Mouse (Mus musculus): ENCODE measurements around the gene Lce3d.

GRCm38 (mm10) chr3:92932679-92933078, 24.5 kb upstream of the Lce3d start, which contains the start of gene Lce3b:
- no peak for TF ChIP-seq CTCF (IDR thresholded peaks at IDR 0.05; ENCODE audit: low read depth)
- TF ChIP-seq EP300 (optimal IDR thresholded peaks at IDR 0.05): no peak

All from stomach, postnatal 0 days (tissue).